Mouse (Mus musculus) MEL (cell line): ENCODE measurements at regions not wholly inside any gene's neighbourhood (a gene's known extent, or its start where the extent isn't known, plus 50 kb on each side); places are given as distances from the start of the nearest gene placed in this dataset.

Experiments used
- CTCF ChIP-seq, 3 experiments: IDR thresholded peaks in 2 of 3; conservative IDR thresholded peaks in 1 of 3; 2 replicates each; pipeline ENCODE4 v1.5.1; 2011 to 2012; ENCODE audit warnings: low read length in 3 of 3, low read depth in 2 of 3, mild to moderate bottlenecking in 2 of 3, improper control_type of control experiment in 1 of 3, inconsistent platforms in 1 of 3, mixed read lengths in 1 of 3, moderate library complexity in 1 of 3; ENCODE audit not compliant: control insufficient read depth in 1 of 3, insufficient read depth in 1 of 3, poor library complexity in 1 of 3, severe bottlenecking in 1 of 3
- RAD21 ChIP-seq: IDR thresholded peaks from 2 replicates; pipeline ENCODE4 v1.6.1; 2011; ENCODE audit warnings: mild to moderate bottlenecking, low read depth, low read length, improper control_type of control experiment
- TBP ChIP-seq: IDR thresholded peaks from 2 replicates; pipeline ENCODE4 v1.8.0; 2011; ENCODE audit warnings: low read depth, low read length, improper control_type of control experiment
- USF1 ChIP-seq: IDR thresholded peaks from 2 replicates; pipeline ENCODE4 v1.6.1; 2014; ENCODE audit warnings: low read depth, mild to moderate bottlenecking, inconsistent platforms, low read length, improper control_type of control experiment, moderate library complexity

DNA sequence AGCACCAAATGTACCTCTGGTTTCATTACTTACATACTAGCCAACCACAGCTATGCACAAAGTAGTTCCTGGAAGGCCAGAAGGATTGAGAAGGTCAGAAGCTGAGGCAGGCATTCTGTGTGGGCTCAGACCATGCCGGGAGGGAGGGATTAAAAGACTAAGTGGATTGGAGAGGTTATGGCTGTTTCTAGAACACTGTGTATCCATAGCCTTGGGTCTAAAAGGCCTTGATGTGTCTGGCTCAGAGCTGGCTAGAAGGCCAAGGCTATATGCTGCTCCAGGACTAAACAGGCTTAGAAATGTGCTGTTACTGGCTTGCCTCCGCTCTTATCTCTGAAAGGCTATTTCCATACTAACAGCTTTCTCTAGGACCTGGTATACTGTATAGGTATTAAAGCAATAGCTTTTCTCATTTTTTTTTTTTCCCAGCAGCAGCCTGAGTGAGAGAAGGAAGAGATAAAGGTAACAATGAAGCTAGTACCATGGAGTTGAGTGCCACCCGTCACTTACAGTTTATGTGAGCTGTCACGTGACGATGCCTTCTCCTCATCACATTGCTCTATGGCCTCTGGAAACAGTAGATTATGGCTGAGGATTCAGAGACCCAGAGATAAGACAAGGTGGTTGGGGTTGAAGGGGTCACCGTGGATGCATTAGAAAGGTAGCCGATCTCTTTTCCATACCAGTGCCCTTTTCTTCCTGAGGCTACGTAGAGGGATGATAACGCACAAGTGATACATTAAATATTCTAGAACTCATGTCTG is 59.4 kb upstream of the Fshb start:
- no peak for TF ChIP-seq RAD21
- no peak for TF ChIP-seq CTCF (IDR thresholded peaks at IDR 0.05 in 2 of 3, conservative IDR thresholded peaks at IDR 0.05 in 1 of 3; ENCODE audit: control insufficient read depth in 1 of 3, insufficient read depth in 1 of 3, low read depth in 2 of 3, low read length in 3 of 3, poor library complexity in 1 of 3, severe bottlenecking in 1 of 3)
- no peak for TF ChIP-seq TBP
- peak; percentile 86 for TF ChIP-seq USF1
